Mouse (Mus musculus) neural tube, embryonic 15.5 days (tissue): ENCODE data around the gene Olfr711. TPM values are rescaled to one million over a fixed set of nuclear protein-coding genes. Genes with fewer than 3 reads are reported as not detected.

Source experiments
- polyA plus RNA-seq: library from polyadenylated mRNA; unstranded; fragments of >200 nt; fragmentation: Nextera tagmentation; extraction: Ambion mirVana; gene quantifications from 2 replicates; pipeline ENCODE4 v1.2.1, GENCODE M21; 2015

Gene Olfr711
- polyA plus RNA-seq, 1 experiment from 2014 or later: not detected

Other genes starting within 250 kb of the Olfr711 start
- not detected in 2 replicates for gene Olfr697, start 233.0 kb downstream of the Olfr711 start, polyA plus RNA-seq
- gene Olfr698, start 220.1 kb downstream of the Olfr711 start, polyA plus RNA-seq: not detected in 2 replicates
- gene Olfr699, start 182.3 kb downstream of the Olfr711 start, polyA plus RNA-seq: not detected in 2 replicates
- 0.22 TPM in 1 of 2 replicates, not detected in the other for gene Olfr700, start 166.6 kb downstream of the Olfr711 start, polyA plus RNA-seq
- not detected in 2 replicates for gene Olfr701, start 161.3 kb downstream of the Olfr711 start, polyA plus RNA-seq
- not detected in 2 replicates for gene Olfr702, start 141.6 kb downstream of the Olfr711 start, polyA plus RNA-seq
- gene Olfr703, start 132.1 kb downstream of the Olfr711 start, polyA plus RNA-seq: not detected in 2 replicates
- not detected in 2 replicates for gene Olfr704, start 112.3 kb downstream of the Olfr711 start, polyA plus RNA-seq
- gene Olfr705, start 98.6 kb downstream of the Olfr711 start, polyA plus RNA-seq: not detected in 2 replicates
- not detected in 2 replicates for gene Olfr706, start 87.3 kb downstream of the Olfr711 start, polyA plus RNA-seq
- gene Olfr707, start 74.2 kb downstream of the Olfr711 start, polyA plus RNA-seq: not detected in 2 replicates
- not detected in 2 replicates for gene Olfr1532-ps1, start 67.5 kb downstream of the Olfr711 start, polyA plus RNA-seq
- gene Olfr709-ps1, start 43.2 kb downstream of the Olfr711 start, polyA plus RNA-seq: not detected in 2 replicates
- not detected in 2 replicates for gene Olfr710, start 27.1 kb downstream of the Olfr711 start, polyA plus RNA-seq
- not detected in 2 replicates for gene Olfr6, start 11.5 kb downstream of the Olfr711 start, polyA plus RNA-seq
- gene Olfr2, start 30.6 kb upstream of the Olfr711 start, polyA plus RNA-seq: not detected in 2 replicates
- gene Olfr713, start 55.7 kb upstream of the Olfr711 start, polyA plus RNA-seq: not detected in 2 replicates
- not detected in 2 replicates for gene Olfr714, start 95.5 kb upstream of the Olfr711 start, polyA plus RNA-seq
- gene Olfr17, start 117.8 kb upstream of the Olfr711 start, polyA plus RNA-seq: not detected in 2 replicates
- gene Olfr715b, start 134.9 kb upstream of the Olfr711 start, polyA plus RNA-seq: not detected in 2 replicates
- gene Olfr715, start 155.6 kb upstream of the Olfr711 start, polyA plus RNA-seq: not detected in 2 replicates
- gene Olfr716, start 162.9 kb upstream of the Olfr711 start, polyA plus RNA-seq: not detected in 2 replicates
- not detected in 2 replicates for gene Nlrp14, start 191.5 kb upstream of the Olfr711 start, polyA plus RNA-seq
- gene Rbmxl2, start 234.0 kb upstream of the Olfr711 start, polyA plus RNA-seq: not detected in 2 replicates